Mouse (Mus musculus) large intestine, adult 2 months (tissue): ENCODE measurements around the gene Ash1l. TPM values are rescaled to one million over a fixed set of nuclear protein-coding genes. Genes with fewer than 3 reads are reported as not detected.
A peak's percentile ranks its signal among the peaks of the same experiment; 100 is the strongest.

Experiments
- DNase-seq: peaks from one replicate; pipeline ENCODE4 v3.0.0-alpha.2; 2012; ENCODE audit warnings: low read depth, low spot score
- WGBS: fragments of 180-500 bp; shearing (Covaris S2); methylation state at CpG from one replicate; pipeline ENCODE4 v1.1.7; 2018; 5-methylcytosine and 5-hydroxymethylcytosine counted together
- polyA plus RNA-seq: library from polyadenylated mRNA; depleted of rRNA; stranded (reverse); fragments of >200 nt; gene quantifications from 2 replicates; pipeline ENCODE4 v1.2.3, GENCODE M21; 2012

Ash1l gene
- polyA plus RNA-seq, 1 experiment, result 3.8 TPM

GRCm38 (mm10) chr3:89089882-89090591 lies 139.6 kb downstream of the Ash1l start:
- WGBS, result 2% methylated on average over 40 of the region's 40 CpGs
- peak; percentile 93 for DNase-seq

GRCm38 (mm10) chr3:89090694-89091655 lies 140.6 kb downstream of the Ash1l start:
- DNase-seq, result peak; percentile 47
- under 1% methylated on average over 74 of the region's 74 CpGs for WGBS

DNA sequence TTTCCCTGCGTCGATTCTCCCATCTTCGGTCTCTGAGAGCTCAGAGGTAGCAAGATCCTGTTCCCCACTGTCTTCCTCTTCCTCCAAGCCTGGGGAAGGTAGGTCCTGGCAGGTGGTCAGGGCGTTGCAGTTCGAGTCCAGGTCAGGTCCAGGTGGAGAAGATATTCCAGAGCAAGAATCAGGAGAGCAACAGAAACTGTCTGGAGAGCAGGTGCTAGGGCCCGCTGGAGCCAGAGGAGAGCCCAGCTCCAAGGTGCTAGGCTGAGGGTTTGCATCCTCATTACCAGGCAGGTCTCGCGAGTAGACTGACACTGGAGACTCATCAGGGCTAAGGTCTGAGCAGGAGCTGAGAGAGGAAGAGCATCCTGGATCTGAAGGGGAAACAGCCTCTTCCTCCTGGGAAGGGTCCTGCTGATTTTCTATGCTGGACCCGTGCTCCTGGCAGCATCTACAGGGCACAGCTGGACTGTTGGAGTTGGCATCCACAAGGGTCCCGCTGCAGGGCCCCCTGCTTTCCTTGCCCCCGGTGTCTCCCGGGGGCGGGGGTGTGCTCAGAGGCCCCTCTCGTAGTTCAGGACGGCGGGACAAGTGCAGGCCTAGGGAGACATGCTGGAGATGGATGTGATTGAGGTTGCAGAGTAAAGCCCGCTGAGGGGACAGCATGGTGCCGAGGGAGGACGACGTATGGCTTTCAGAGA lies 141.5 kb downstream of the Ash1l start:
- DNase-seq, result no peak
- 42% methylated on average over 20 of the region's 20 CpGs for WGBS

DNA sequence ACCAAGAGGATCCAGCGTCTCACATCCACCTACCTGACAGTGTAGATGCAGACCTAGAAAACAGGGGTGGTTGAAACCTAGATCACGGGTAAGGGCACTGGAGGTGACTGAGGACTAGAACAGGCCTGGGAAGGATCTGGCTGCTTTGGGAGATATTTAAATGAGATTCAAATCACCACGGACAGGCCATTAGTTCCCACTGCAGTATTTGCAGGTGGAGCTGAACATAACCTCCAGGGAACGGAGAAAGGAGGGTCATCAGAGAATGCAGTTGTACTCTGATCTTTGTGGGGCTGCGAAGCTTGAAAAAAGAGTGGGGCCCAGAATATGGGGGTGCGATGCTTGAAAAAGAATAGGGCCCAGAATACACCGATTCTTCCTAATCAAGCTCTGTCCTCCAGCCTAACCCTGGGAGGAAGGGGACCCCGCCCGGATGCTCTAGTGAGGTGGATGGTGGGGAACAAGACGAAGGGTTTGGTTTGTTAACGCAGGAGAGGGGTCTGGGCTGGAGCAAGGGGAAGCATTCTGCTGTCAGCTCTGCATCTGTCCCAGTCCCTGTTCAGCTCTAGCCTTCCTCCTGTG lies 142.2 kb downstream of the Ash1l start:
- DNase-seq, result no peak

GRCm38 (mm10) chr3:89093175-89093574 lies 142.8 kb downstream of the Ash1l start, which contains the start of gene Rusc1:
Rusc1 (minus strand) TSS chr3:89093311.
- DNase-seq, result no peak
- 5% methylated on average over 18 of the region's 18 CpGs for WGBS

More for the DNA sequence above, 142.2 kb downstream of the Ash1l start:
- 54% methylated on average over 11 of the region's 11 CpGs for WGBS

GRCm38 (mm10) chr3:89094021-89094420 lies 143.6 kb downstream of the Ash1l start:
- 86% methylated on average over 10 of the region's 10 CpGs for WGBS
- no peak for DNase-seq

DNA sequence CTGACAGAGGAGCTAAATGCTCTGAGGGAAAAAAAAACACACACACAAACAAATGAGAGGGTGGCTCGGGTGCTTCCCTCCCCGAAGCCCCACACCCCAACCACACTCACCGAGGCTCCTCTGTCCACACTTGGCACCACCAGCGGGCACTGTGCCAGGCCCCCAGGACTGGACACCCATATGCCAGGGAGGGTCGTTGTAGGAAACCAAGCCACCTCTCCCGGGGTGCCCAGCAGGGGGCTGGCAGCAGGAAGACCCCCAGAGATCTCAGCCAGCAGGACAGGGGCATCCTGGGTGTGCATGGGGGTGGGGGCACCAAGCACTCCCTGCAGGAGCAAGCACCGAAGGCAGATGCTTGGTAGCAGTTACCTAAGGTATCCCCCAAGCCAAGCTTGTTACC lies 150.4 kb downstream of the Ash1l start, which contains the start of gene Gm43738:
TSS of gene Gm43738 (minus strand) at position 289 of the 400 bp plus-strand sequence.
- no peak for DNase-seq
- WGBS, result 13% methylated on average over 7 of the region's 7 CpGs

- no peak for DNase-seq
- WGBS, result under 1% methylated on average over 19 of the region's 19 CpGs
Observed at GRCm38 (mm10) chr3:89101459-89101811, 151.0 kb downstream of the Ash1l start.

- DNase-seq, result peak; percentile 99
- under 1% methylated on average over 26 of the region's 26 CpGs for WGBS
Observed at GRCm38 (mm10) chr3:89101812-89102494, 151.5 kb downstream of the Ash1l start, which contains the start of gene Fdps. Fdps (minus strand) TSS chr3:89101959.

- no peak for DNase-seq
- WGBS, result 49% methylated on average over 12 of the region's 12 CpGs
Observed at GRCm38 (mm10) chr3:89102495-89103290, 152.3 kb downstream of the Ash1l start.

GRCm38 (mm10) chr3:89103291-89103595 lies 152.8 kb downstream of the Ash1l start:
- 30% methylated on average over 4 of the region's 4 CpGs for whole genome bisulfite sequencing

GRCm38 (mm10) chr3:89106881-89107280 lies 156.5 kb downstream of the Ash1l start:
- DNase-seq, result no peak

More at GRCm38 (mm10) chr3:89103291-89103595, 152.8 kb downstream of the Ash1l start:
- no peak for DNase-seq

DNA sequence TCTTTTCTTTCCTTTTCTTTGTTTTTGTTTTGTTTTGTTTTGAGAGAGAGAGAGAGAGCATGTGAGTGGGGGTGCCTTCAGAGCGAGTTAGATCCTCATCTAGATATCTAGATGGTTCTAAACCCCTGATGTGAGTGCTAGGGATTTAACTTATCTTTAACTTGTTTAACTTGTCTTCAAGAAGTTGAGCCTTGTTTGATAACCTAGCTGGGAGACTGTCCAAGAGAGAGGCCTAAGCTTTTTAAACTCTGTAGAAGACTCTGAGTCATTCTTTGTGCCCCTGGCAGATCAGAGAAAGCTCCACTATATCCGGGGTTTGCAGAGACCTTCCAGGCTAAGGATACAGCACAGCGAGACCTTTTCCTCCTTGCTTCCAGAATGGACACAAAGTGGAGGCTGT lies 157.1 kb downstream of the Ash1l start:
- WGBS, result 50% methylated on average over 3 of the region's 3 CpGs
- no peak for DNase-seq

DNA sequence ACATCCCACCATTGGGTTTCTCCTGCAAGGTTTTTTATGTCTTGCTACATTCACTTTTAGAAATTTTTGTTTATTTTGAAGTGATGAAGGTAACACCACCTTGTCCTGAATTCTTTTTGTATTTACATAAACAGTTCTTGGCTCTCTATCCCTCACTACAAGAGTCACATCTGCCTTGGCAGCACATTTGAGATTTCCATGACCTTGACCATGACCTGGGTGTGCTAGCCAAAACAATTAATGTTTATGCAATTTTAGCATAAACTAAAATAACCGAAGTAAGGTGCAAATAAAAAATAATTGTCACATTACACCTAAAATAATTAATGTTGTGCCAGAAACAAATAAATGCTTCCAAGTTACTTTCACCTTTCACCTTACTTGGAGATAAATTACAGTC lies 157.7 kb downstream of the Ash1l start:
- no peak for DNase-seq
- 33% methylated on average over 1 of the region's 1 CpGs for WGBS

- DNase-seq, result no peak
- WGBS, result 78% methylated on average over 4 of the region's 4 CpGs
Observed at GRCm38 (mm10) chr3:89113058-89113457, 162.6 kb downstream of the Ash1l start.

- no peak for DNase-seq
- WGBS, result 6% methylated on average over 2 of the region's 2 CpGs
Observed at GRCm38 (mm10) chr3:89115522-89115921, 165.1 kb downstream of the Ash1l start.

- no peak for DNase-seq
- WGBS, result 47% methylated on average over 2 of the region's 2 CpGs
Observed at GRCm38 (mm10) chr3:89123313-89123712, 172.9 kb downstream of the Ash1l start.

- DNase-seq, result no peak
- WGBS, result 59% methylated on average over 3 of the region's 3 CpGs
Observed at GRCm38 (mm10) chr3:89124241-89124640, 173.8 kb downstream of the Ash1l start.
